Mouse (Mus musculus): ENCODE measurements around the gene Cdx4. TPM values are rescaled to one million over a fixed set of nuclear protein-coding genes. Genes with fewer than 3 reads are reported as not detected.

Cdx4 gene
- polyA plus RNA-seq, 1 experiment from 2014 or later, result not detected

DNA sequence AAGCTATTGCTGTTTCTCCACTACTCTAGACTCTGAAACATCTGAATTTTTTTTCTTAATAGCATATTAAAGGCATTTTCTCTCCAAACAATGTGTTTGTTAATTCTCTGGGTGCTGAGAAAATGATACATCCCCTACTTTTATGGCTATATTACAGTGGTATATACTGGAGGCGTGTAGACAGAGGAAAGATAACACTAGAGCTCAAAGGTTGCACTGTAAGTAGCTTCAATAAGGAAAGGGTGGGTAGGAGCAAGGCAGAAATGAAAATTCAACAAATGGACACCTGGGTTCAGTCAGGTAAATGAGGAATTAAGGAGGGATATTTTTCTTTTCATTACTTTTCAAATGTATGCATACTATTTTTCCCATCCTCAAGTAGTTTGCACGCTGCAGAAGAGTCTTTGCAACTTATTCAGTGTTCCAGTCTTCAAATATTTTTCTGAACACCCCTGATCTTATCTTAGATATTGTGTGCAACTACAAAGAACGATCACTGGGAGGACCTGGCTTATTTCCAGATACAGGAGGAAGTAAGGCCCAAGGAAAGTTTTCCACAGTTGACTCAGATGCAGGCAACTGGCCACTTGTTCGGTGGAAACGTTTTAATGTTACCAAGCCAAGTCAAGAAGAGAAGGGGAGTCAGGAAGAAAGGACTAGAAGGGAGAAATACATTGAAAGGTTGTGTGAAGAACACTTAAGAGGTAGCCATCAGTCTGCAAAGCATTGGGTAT lies 10.1 kb downstream of the Cdx4 start:
- H3K9me3 ChIP-seq (replicated peaks), result no peaks in the 10 kb centered on the region
- no peak overlapping the region for H3K4me3 ChIP-seq (replicated peaks)
- no peak overlapping the region for H3K9ac ChIP-seq (replicated peaks)
- no peak overlapping the region for H3K27ac ChIP-seq (replicated peaks)
- ATAC-seq (ENCODE audit: low FRiP score), result no peak
- no peak overlapping the region for H3K4me2 ChIP-seq
- H3K36me3 ChIP-seq, result no peaks in the 10 kb centered on the region
- H3K4me1 ChIP-seq, result no peaks in the 10 kb centered on the region
- peaks cover 35% of the 10 kb centered on the region for H3K27me3 ChIP-seq (replicated peaks)
- WGBS, result 79% methylated on average over 5 of the region's 5 CpGs

DNA sequence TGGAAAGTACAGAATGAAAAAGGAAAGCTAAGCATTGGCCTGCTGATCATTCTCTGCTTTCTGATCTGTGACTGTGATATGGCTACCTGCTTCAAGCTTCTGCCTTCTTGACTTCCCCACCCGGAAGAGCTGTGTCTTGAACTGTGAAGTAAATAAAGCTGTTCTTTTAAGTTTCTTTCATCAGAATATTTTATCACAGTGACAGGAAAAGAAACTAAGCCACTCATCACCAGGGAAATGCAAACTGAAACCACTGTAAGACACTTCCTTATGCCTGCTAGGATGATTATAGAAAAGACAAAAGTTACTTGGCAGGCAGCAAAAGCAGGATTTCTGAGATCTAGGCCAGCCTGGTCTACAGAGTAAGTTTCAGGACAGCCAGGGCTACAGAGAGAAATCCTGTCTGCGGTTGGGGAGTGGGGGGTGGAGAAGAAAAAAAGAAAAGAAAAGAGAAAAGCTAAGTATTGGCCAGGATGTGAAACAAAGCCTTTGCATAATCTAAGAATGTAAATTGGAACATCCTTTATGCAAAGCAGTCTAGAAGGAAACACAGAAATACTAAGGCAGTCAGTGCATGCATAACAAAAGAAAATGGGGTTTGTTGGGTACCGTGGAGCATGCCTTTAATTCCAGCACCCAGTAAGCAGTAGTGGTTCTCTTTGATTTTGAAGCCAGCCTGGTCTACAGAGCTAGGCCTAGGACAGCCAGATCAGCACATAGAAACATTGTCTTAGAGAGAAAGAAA lies 20.3 kb downstream of the Cdx4 start:
- H3K4me3 ChIP-seq (replicated peaks), result no peak overlapping the region
- no peak overlapping the region for H3K27ac ChIP-seq (replicated peaks)
- H3K9ac ChIP-seq (replicated peaks), result no peak overlapping the region
- H3K4me1 ChIP-seq, result no peaks in the 10 kb centered on the region
- WGBS, result 63% methylated on average over 3 of the region's 3 CpGs
- H3K36me3 ChIP-seq, result no peaks in the 10 kb centered on the region
- no peak overlapping the region for H3K4me2 ChIP-seq
- no peaks in the 10 kb centered on the region for H3K9me3 ChIP-seq (replicated peaks)
- ATAC-seq (ENCODE audit: low FRiP score), result no peak
- peaks cover 14% of the 10 kb centered on the region for H3K27me3 ChIP-seq (replicated peaks)

DNA sequence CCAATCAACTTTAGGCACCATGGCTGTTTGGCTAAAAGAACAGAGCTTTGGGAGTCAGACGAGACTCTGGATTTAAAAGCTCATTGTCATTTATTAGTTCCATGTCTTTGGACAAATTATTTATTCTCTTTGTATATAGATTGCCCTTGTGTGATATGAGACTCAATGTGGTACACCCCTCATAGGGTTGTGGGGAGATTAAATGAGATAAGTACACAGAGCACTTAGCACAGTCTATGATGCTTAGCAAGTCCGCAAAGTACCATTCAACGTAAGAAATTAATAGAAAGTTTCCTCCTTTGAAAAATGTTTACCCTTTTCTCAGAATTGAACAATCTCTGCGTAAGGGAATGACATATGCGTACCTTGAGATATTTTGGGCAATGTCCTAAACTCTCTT lies 34.6 kb downstream of the Cdx4 start:
- H3K9ac ChIP-seq (replicated peaks), result no peak overlapping the region
- H3K36me3 ChIP-seq, result no peaks in the 10 kb centered on the region
- WGBS, result 44% methylated on average over 5 of the region's 5 CpGs
- peak; percentile 36; the same call in 1 of the 2 replicates for ATAC-seq (ENCODE audit: low FRiP score)
- H3K4me2 ChIP-seq, result peak overlapping the region; percentile 53
- no peak overlapping the region for H3K27ac ChIP-seq (replicated peaks)
- H3K9me3 ChIP-seq (replicated peaks), result no peaks in the 10 kb centered on the region
- peaks cover 38% of the 10 kb centered on the region for H3K27me3 ChIP-seq (replicated peaks)
- H3K4me3 ChIP-seq (replicated peaks), result peak overlapping the region; percentile 54
- no peaks in the 10 kb centered on the region for H3K4me1 ChIP-seq

DNA sequence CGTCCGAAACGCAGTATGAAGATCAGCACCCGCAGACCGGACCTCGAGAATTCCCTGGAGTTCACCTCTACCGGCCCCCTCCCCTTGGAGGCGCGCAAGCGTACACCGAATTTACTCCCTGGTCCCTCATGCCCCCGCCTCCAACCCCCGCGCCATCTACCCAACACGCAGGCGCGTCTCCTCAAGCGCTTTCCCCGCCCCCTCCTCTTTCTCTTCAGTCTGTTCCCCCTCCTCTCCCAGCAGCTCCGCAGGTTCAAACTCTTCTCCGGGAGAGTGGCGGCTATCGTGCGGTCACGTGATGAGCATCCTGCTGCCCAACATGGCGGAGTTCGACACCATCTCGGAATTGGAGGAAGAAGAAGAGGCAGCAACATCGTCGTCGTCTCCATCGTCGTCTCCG lies 35.1 kb downstream of the Cdx4 start, which contains the start of gene Chic1:
Gene Chic1 (plus strand): TSS at position 190 of the 400 bp plus-strand sequence.
- H3K36me3 ChIP-seq, result no peaks in the 10 kb centered on the region
- 13% methylated on average over 33 of the region's 34 CpGs for WGBS
- peak within 1 kb of the TSS; percentile 82 for H3K27ac ChIP-seq (replicated peaks)
- peak within 1 kb of the TSS; percentile 53 for H3K4me2 ChIP-seq
- H3K9ac ChIP-seq (replicated peaks), result peak within 1 kb of the TSS; percentile 55
- H3K4me3 ChIP-seq (replicated peaks), result peak within 1 kb of the TSS; percentile 54
- no peaks in the 10 kb centered on the region for H3K4me1 ChIP-seq
- H3K9me3 ChIP-seq (replicated peaks), result no peaks in the 10 kb centered on the region
- peaks cover 34% of the 10 kb centered on the region for H3K27me3 ChIP-seq (replicated peaks)
- peak; percentile 97 for ATAC-seq (ENCODE audit: low FRiP score)

DNA sequence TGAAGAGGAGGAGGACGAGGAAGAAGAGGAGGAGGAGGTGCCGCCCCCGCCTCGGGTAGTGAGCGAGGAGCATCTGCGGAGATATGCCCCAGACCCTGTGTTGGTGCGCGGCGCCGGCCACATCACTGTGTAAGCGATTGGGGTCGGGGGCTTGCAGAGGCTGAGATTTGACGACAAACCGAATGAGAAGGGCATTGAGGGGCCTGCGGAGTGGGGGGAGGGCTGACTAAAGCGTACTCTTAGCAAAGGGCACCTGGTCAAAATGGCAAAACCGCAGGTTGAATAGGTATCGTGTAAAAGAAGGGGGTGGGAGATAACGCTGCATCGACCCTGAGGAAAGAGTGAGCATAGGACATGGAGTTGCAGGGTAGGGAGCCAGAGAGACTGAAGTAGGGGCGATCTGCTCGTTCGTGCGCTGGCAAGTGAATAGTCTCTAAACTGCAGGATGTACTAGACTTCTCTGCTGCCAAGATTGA lies 35.6 kb downstream of the Cdx4 start:
- H3K4me2 ChIP-seq, result peak overlapping the region; percentile 53
- ATAC-seq (ENCODE audit: low FRiP score), result peak; percentile 86
- H3K9ac ChIP-seq (replicated peaks), result peak overlapping the region; percentile 55
- WGBS, result 20% methylated on average over 24 of the region's 24 CpGs
- H3K9me3 ChIP-seq (replicated peaks), result no peaks in the 10 kb centered on the region
- no peaks in the 10 kb centered on the region for H3K4me1 ChIP-seq
- H3K36me3 ChIP-seq, result no peaks in the 10 kb centered on the region
- H3K4me3 ChIP-seq (replicated peaks), result peak overlapping the region; percentile 54
- H3K27ac ChIP-seq (replicated peaks), result peak overlapping the region; percentile 82
- H3K27me3 ChIP-seq (replicated peaks), result peaks cover 33% of the 10 kb centered on the region

DNA sequence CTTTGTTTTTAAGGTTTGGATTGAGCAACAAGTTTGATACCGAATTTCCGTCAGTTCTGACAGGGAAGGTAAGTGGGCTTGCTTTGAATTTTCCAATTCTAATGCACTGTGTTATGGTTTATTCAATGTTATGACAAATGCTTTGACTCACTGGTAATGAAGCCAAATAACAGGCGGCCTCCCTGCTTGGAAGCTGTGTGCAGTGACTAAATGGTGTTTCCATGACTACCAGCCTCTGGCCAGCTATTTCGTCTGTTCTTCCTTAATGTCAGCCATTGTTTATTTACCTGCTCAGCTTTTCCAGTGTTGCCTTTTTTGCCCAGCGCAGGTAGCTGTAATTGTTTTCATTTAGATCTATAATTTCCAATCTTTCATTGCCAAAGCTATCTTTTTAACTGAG lies 45.0 kb downstream of the Cdx4 start:
- Histone ChIP-seq H3K4me2 (no peak overlapping the region), H3K4me3 (replicated peaks) (no peak overlapping the region), H3K4me1 (peaks cover 4% of the 10 kb centered on the region; the same call in 1 of the 2 replicates), H3K27me3 (replicated peaks) (peaks cover 7% of the 10 kb centered on the region; the same call in 1 of the 2 replicates), H3K9me3 (replicated peaks) (no peaks in the 10 kb centered on the region), H3K9ac (replicated peaks) (no peak overlapping the region), H3K36me3 (no peaks in the 10 kb centered on the region), H3K27ac (replicated peaks) (no peak overlapping the region)
- ATAC-seq (ENCODE audit: low FRiP score), result peak; percentile 65; the same call in 1 of the 2 replicates
- WGBS, result 42% methylated on average over 5 of the region's 5 CpGs

DNA sequence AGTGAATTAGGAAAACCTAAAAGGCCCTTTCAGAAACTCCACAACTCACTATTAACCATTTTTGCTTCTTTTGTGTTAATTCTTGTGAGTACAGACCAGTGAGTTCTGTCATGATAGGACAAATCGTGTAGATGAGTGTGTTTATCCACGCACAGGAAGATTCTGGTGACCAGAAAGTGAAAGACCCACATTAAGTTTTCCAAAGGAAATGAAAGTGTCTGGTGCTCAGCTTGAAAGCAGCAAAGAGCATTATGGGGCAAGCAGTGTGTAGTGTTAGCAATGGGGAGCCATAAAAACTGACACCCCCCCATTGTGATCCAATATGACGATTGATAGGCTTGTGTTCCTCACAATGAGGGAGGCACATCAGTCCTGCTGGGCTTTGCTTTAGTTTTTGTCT lies 47.5 kb downstream of the Cdx4 start:
- no peak overlapping the region for H3K9ac ChIP-seq (replicated peaks)
- WGBS, result 29% methylated on average over 3 of the region's 3 CpGs
- no peaks in the 10 kb centered on the region for H3K36me3 ChIP-seq
- H3K9me3 ChIP-seq (replicated peaks), result no peaks in the 10 kb centered on the region
- no peak overlapping the region for H3K4me3 ChIP-seq (replicated peaks)
- no peak for ATAC-seq (ENCODE audit: low FRiP score)
- peaks cover 4% of the 10 kb centered on the region; the same call in 1 of the 2 replicates for H3K4me1 ChIP-seq
- no peak overlapping the region for H3K27ac ChIP-seq (replicated peaks)
- no peak overlapping the region for H3K4me2 ChIP-seq
- peaks cover 12% of the 10 kb centered on the region; the same call in 1 of the 2 replicates for H3K27me3 ChIP-seq (replicated peaks)

DNA sequence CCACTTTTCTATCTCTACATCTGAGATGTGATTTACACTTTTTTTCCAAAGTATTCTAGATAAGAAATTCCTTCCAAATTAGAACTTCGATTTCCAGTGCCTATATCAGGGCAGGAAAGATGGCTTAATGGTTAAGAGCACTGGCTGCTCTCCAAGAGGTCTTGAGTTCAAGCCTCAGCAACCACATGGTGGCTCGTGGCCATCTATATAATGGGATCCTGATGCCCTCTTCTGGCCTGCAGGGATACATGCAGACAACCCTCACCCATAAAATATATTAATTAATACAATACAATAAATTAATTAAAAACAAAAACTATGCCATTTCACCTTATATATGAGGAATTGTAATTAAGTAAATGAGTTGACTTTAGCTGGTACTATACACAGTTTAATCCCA lies 50.0 kb downstream of the Cdx4 start:
- no peak for ATAC-seq (ENCODE audit: low FRiP score)
- peaks cover 21% of the 10 kb centered on the region; the same call in 1 of the 2 replicates for H3K27me3 ChIP-seq (replicated peaks)

DNA sequence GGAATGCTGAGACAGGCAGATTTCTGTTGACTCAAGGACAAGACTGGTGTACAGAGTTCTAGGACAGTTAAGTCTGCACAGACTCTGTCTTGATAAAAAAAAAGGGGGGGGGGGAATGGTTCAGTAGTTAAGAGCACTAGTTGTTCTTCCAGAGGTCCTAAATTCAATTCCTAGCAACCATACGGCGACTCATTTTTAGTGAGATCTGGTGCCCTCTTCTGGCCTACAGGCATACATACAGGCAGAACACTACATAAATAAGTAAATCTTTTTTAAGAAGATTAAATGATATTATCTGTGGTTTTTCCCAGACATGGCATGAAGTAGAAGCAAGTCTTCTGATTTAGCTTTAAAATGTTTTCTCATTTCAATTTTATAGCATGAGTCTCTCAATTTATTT lies 50.4 kb downstream of the Cdx4 start:
- H3K27me3 ChIP-seq (replicated peaks), result peaks cover 21% of the 10 kb centered on the region; the same call in 1 of the 2 replicates
- ATAC-seq (ENCODE audit: low FRiP score), result no peak
- H3K27ac ChIP-seq (replicated peaks), result no peak overlapping the region

More for the DNA sequence above, 50.0 kb downstream of the Cdx4 start:
- no peaks in the 10 kb centered on the region for H3K9me3 ChIP-seq (replicated peaks)
- no peaks in the 10 kb centered on the region for H3K36me3 ChIP-seq
- no peak overlapping the region for H3K4me2 ChIP-seq
- peaks cover 1% of the 10 kb centered on the region; the same call in 1 of the 2 replicates for H3K4me1 ChIP-seq
- no peak overlapping the region for H3K4me3 ChIP-seq (replicated peaks)
- H3K9ac ChIP-seq (replicated peaks), result no peak overlapping the region
- no peak overlapping the region for H3K27ac ChIP-seq (replicated peaks)
- WGBS, result 73% methylated on average over 2 of the region's 2 CpGs

DNA sequence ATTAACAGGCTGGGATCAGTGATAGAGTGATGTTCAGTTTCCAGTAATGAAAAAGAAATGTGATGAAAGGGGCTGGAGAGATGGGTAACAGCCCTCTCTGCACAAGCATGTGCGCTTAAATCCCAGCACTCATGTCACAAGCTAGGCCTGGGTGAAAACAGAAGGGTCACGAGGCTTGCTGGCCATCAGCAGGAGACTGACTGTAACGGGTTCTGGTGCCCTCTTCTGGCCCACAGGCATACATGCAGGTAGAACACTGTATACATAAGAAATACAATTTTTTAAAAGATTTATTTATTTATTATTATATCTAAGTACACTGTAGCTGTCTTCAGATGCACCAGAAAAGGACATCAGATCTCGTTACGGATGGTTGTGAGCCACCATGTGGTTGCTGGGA lies 53.1 kb downstream of the Cdx4 start:
- H3K36me3 ChIP-seq, result no peaks in the 10 kb centered on the region
- H3K9ac ChIP-seq (replicated peaks), result no peak overlapping the region
- H3K27ac ChIP-seq (replicated peaks), result no peak overlapping the region
- peaks cover 22% of the 10 kb centered on the region; the same call in 1 of the 2 replicates for H3K27me3 ChIP-seq (replicated peaks)
- no peak overlapping the region for H3K4me3 ChIP-seq (replicated peaks)
- ATAC-seq (ENCODE audit: low FRiP score), result no peak
- no peak overlapping the region for H3K4me2 ChIP-seq
- H3K9me3 ChIP-seq (replicated peaks), result no peaks in the 10 kb centered on the region
- no peaks in the 10 kb centered on the region for H3K4me1 ChIP-seq
- 62% methylated on average over 5 of the region's 5 CpGs for WGBS

More for the DNA sequence above, 50.4 kb downstream of the Cdx4 start:
- Histone ChIP-seq H3K9me3 (replicated peaks) (no peaks in the 10 kb centered on the region), H3K4me2 (no peak overlapping the region), H3K36me3 (no peaks in the 10 kb centered on the region), H3K9ac (replicated peaks) (no peak overlapping the region), H3K4me1 (no peaks in the 10 kb centered on the region), H3K4me3 (replicated peaks) (no peak overlapping the region)
- WGBS, result 42% methylated on average over 2 of the region's 2 CpGs

Measured in neural tube, embryonic 15.5 days (tissue).